10 mouse cellular contexts compared by ENCODE assay signal in genomic region chr17:51111194-51111593, GRCm38 (mm10).
DNase-seq lines count a peak whose midpoint lies in the region; ATAC-seq and TF ChIP-seq lines count a peak whose summit lies in the region.
"Had no signal": no experiment of that assay in that cellular context is flagged by ENCODE, and none has a peak within 500 bp of the region (broad histone marks: within the 10 kb centered on the region; RNA-seq: fewer than 3 reads in every experiment).

No protein-coding gene starts in this region.

- in situ Hi-C loops in ES-E14 (cut with MboI; ENCODE audit: low sequenced_read_pairs in 2 of 2, unreplicated experiment in 2 of 2), result no loop called here

- DNase-seq in hindbrain, embryonic 10.5 days (ENCODE audit: low spot score), result no peak
- peak; percentile 59 for DNase-seq in 3T3-L1 (ENCODE audit: low read depth, low spot score)
- DNase-seq in ES-E14 (ENCODE audit: low read depth, low spot score), result peak; percentile 16
- DNase-seq in forelimb bud, embryonic 11.5 days (ENCODE audit: low read depth, low spot score), result peak; percentile 16
- DNase-seq in frontal cortex, postnatal 14 days (ENCODE audit: low spot score in 2 of 2), result no peak
- DNase-seq in cerebellum, postnatal 25 days, result no peak
- no peak for DNase-seq in heart, adult 11 months

- H3K4me3 ChIP-seq in hindbrain, embryonic 16.5 days (ENCODE audit: low read length), result no peak overlapping the region
- no peak overlapping the region for H3K4me3 ChIP-seq in hindbrain, embryonic 10.5 days
- no peak overlapping the region for H3K4me3 ChIP-seq in ES-E14 (ENCODE audit: insufficient read depth in 1 of 2, low read depth in 1 of 2, low read length in 2 of 2, poor library complexity in 1 of 2, severe bottlenecking in 1 of 2)
- H3K4me3 ChIP-seq: hindbrain, embryonic 15.5 days; myocyte had no signal

- peak; percentile 71; the same call in 1 of the 2 replicates for ATAC-seq in hindbrain, embryonic 16.5 days

- H3K9me3 ChIP-seq in hindbrain, embryonic 16.5 days (ENCODE audit: control insufficient read depth, low read length), result no peaks in the 10 kb centered on the region
- no peaks in the 10 kb centered on the region for H3K9me3 ChIP-seq in hindbrain, embryonic 10.5 days
- H3K9me3 ChIP-seq in ES-E14 (ENCODE audit: control insufficient read depth, insufficient read depth, low read depth, low read length), result no peaks in the 10 kb centered on the region
- H3K9me3 ChIP-seq: hindbrain, embryonic 15.5 days had no signal

- no peaks in the 10 kb centered on the region for H3K27me3 ChIP-seq in hindbrain, embryonic 16.5 days (replicated peaks; ENCODE audit: control insufficient read depth, insufficient read depth, low read length)
- H3K27me3 ChIP-seq in hindbrain, embryonic 10.5 days (ENCODE audit: insufficient read depth, poor library complexity, severe bottlenecking), result no peaks in the 10 kb centered on the region
- H3K27me3 ChIP-seq: hindbrain, embryonic 15.5 days had no signal

- no peaks in the 10 kb centered on the region for H3K4me1 ChIP-seq in hindbrain, embryonic 16.5 days (ENCODE audit: control insufficient read depth, insufficient read depth, low read depth, low read length)
- H3K4me1 ChIP-seq in hindbrain, embryonic 10.5 days (replicated peaks), result no peaks in the 10 kb centered on the region
- H3K4me1 ChIP-seq in ES-E14 (ENCODE audit: control insufficient read depth in 2 of 2, insufficient read depth in 2 of 2, low read length in 2 of 2, poor library complexity in 1 of 2), result no peaks in the 10 kb centered on the region
- H3K4me1 ChIP-seq: hindbrain, embryonic 15.5 days had no signal

- no peak overlapping the region for H3K27ac ChIP-seq in hindbrain, embryonic 16.5 days (ENCODE audit: low read depth, low read length)
- no peak overlapping the region for H3K27ac ChIP-seq in hindbrain, embryonic 10.5 days
- no peak overlapping the region for H3K27ac ChIP-seq in ES-E14 (ENCODE audit: insufficient read depth, low read depth, low read length, poor library complexity, severe bottlenecking)
- H3K27ac ChIP-seq: hindbrain, embryonic 15.5 days had no signal

- 68% methylated on average over 2 of the region's 2 CpGs for WGBS in hindbrain, embryonic 16.5 days
- 69% methylated on average over 2 of the region's 2 CpGs for WGBS in hindbrain, embryonic 10.5 days

- no peaks in the 10 kb centered on the region for H3K36me3 ChIP-seq in hindbrain, embryonic 16.5 days (ENCODE audit: control insufficient read depth, insufficient read depth, low read length)
- no peaks in the 10 kb centered on the region for H3K36me3 ChIP-seq in hindbrain, embryonic 10.5 days
- no peaks in the 10 kb centered on the region for H3K36me3 ChIP-seq in ES-E14 (ENCODE audit: control insufficient read depth, insufficient read depth, low read length, poor library complexity, severe bottlenecking)
- H3K36me3 ChIP-seq: hindbrain, embryonic 15.5 days had no signal

- no peak overlapping the region for H3K4me2 ChIP-seq in hindbrain, embryonic 16.5 days (ENCODE audit: low read length)
- H3K4me2 ChIP-seq: hindbrain, embryonic 15.5 days had no signal

- H3K9ac ChIP-seq in hindbrain, embryonic 16.5 days (ENCODE audit: low read depth, low read length), result no peak overlapping the region
- no peak overlapping the region for H3K9ac ChIP-seq in ES-E14 (ENCODE audit: insufficient read depth, low read depth, low read length, poor library complexity, severe bottlenecking)
- H3K9ac ChIP-seq: hindbrain, embryonic 15.5 days had no signal

TF ChIP-seq in ES-E14, 5 proteins besides CTCF, POLR2A, EP300 and RAD21:
- TF ChIP-seq HCFC1 (IDR thresholded peaks at IDR 0.05; ENCODE audit: borderline replicate concordance, insufficient read depth, low read length) (no peak), ZNF384 (IDR thresholded peaks at IDR 0.05; ENCODE audit: low read depth, low read length) (no peak), ZC3H11A (IDR thresholded peaks at IDR 0.05; ENCODE audit: borderline replicate concordance, low read depth, low read length) (no peak), MAFK (IDR thresholded peaks at IDR 0.05; ENCODE audit: insufficient read depth, low read depth, low read length) (no peak), CHD2 (IDR thresholded peaks at IDR 0.05; ENCODE audit: low read depth, low read length) (no peak)

Comparison
In these comparisons a context has a peak if more than half of its experiments do, and no peak if none do; other contexts are left out.
1. DNase-seq: peak in 3T3-L1 (single experiment), ES-E14 (single experiment) and forelimb bud, embryonic 11.5 days (single experiment); none in hindbrain, embryonic 10.5 days (single experiment), frontal cortex, postnatal 14 days (0 of 2), cerebellum, postnatal 25 days (0 of 2) and heart, adult 11 months (single experiment).